Mouse (Mus musculus) CH12.LX (cell line): Measurements from ENCODE around the gene Pstk.

ENCODE experiments used
- CTCF ChIP-seq, 2 experiments: IDR thresholded peaks in 1 of 2; conservative IDR thresholded peaks in 1 of 2; 2 replicates each; pipeline ENCODE4 v1.5.1; 2011 to 2012; ENCODE audit warnings: low read depth in 2 of 2, low read length in 2 of 2, improper control_type of control experiment in 1 of 2, inconsistent platforms in 1 of 2, mild to moderate bottlenecking in 1 of 2, moderate library complexity in 1 of 2
- POLR2A ChIP-seq: IDR thresholded peaks from 2 replicates; pipeline ENCODE4 v1.6.1; 2011; ENCODE audit warnings: low read depth, mild to moderate bottlenecking, improper control_type of control experiment, low read length

- TF ChIP-seq CTCF (conservative IDR thresholded peaks at IDR 0.05 in 1 of 2, IDR thresholded peaks at IDR 0.05 in 1 of 2; ENCODE audit: low read depth in 2 of 2, low read length in 2 of 2) (no peak), POLR2A (no peak)
Observed at GRCm38 (mm10) chr7:131371470-131371860, 524 bp downstream of the Pstk start.
